8 mouse cellular contexts compared by ENCODE assay signal in genomic region chr17:56608699-56609098, GRCm38 (mm10). TPM values are rescaled to one million over a fixed set of nuclear protein-coding genes. Genes with fewer than 3 reads are reported as not detected.
DNase-seq lines count a peak whose midpoint lies in the region; ATAC-seq and TF ChIP-seq lines count a peak whose summit lies in the region.

No protein-coding gene starts in this region.

- WGBS in forebrain, embryonic 12.5 days = 67% methylated on average over 5 of the region's 5 CpGs
- WGBS in liver, embryonic 12.5 days (ENCODE audit: insufficient replicate concordance) = 23% methylated on average over 5 of the region's 5 CpGs

- no peak for TF ChIP-seq CTCF in gastrocnemius, adult 2 months (IDR thresholded peaks at IDR 0.05)

- peak overlapping the region; percentile 97 for H3K27ac ChIP-seq in gastrocnemius, adult 2 months
- no peak overlapping the region for H3K27ac ChIP-seq in forebrain, embryonic 12.5 days
- H3K27ac ChIP-seq in liver, embryonic 12.5 days = peak overlapping the region; percentile 83

- peak overlapping the region; percentile 72 for H3K9ac ChIP-seq in forebrain, embryonic 12.5 days
- H3K9ac ChIP-seq in liver, embryonic 12.5 days = peak overlapping the region; percentile 82

- peak overlapping the region; percentile 72 for H3K4me2 ChIP-seq in forebrain, embryonic 12.5 days
- peak overlapping the region; percentile 88 for H3K4me2 ChIP-seq in liver, embryonic 12.5 days

- intact Hi-C loops in gastrocnemius, adult 2 months (cut with DNase I) = loop anchor here (2.0 to 10.0 kb wide), 2 partner anchors 14 to 494 kb away; partner anchors contain the start of gene Plin5

- peaks cover 41% of the 10 kb centered on the region for H3K36me3 ChIP-seq in forebrain, embryonic 12.5 days (replicated peaks)
- peaks cover 47% of the 10 kb centered on the region for H3K36me3 ChIP-seq in liver, embryonic 12.5 days

- H3K27me3 ChIP-seq in forebrain, embryonic 12.5 days = no peaks in the 10 kb centered on the region
- no peaks in the 10 kb centered on the region for H3K27me3 ChIP-seq in liver, embryonic 12.5 days (replicated peaks)

- peaks cover 21% of the 10 kb centered on the region for H3K4me1 ChIP-seq in forebrain, embryonic 12.5 days
- H3K4me1 ChIP-seq in liver, embryonic 12.5 days = peaks cover 52% of the 10 kb centered on the region

- peak overlapping the region; percentile 95 for H3K4me3 ChIP-seq in gastrocnemius, adult 2 months
- peak overlapping the region; percentile 63 for H3K4me3 ChIP-seq in forebrain, embryonic 12.5 days (replicated peaks)
- H3K4me3 ChIP-seq in liver, embryonic 12.5 days = peak overlapping the region; percentile 73

- ATAC-seq in forebrain, embryonic 12.5 days (ENCODE audit: low FRiP score) = no peak
- no peak for ATAC-seq in liver, embryonic 12.5 days

- no peaks in the 10 kb centered on the region for H3K9me3 ChIP-seq in forebrain, embryonic 12.5 days
- H3K9me3 ChIP-seq in liver, embryonic 12.5 days (replicated peaks) = no peaks in the 10 kb centered on the region

- no peak for DNase-seq in gastrocnemius, adult 2 months
- no peak for DNase-seq in gastrocnemius, adult 8-10 months (ENCODE audit: low spot score in 2 of 2)
- peak; percentile 39 for DNase-seq in 416B (ENCODE audit: low read depth)
- DNase-seq in right cerebral cortex, postnatal 36 days (ENCODE audit: low spot score in 2 of 2) = no peak
- no peak for DNase-seq in spleen, adult 12 weeks (ENCODE audit: low spot score)
- DNase-seq in right cerebral cortex, postnatal 25 days = no peak

RNA-seq across cellular contexts. Expression of gene 2410015M20Rik, which starts 0.9 kb away (rescaled TPM):
- total RNA-seq in gastrocnemius, adult 2 months (2021) = 100 to 1,000 TPM; 107 to 167 TPM
- 100 to 1,000 TPM; 119 to 142 (median 131) TPM for total RNA-seq in gastrocnemius, adult 8-10 months (2022)
- polyA plus RNA-seq in forebrain, embryonic 12.5 days (2016; fragmentation: Nextera tagmentation; extraction: Ambion mirVana) = 170 and 173 TPM in 2 replicates
- polyA plus RNA-seq in liver, embryonic 12.5 days (2016; fragmentation: Nextera tagmentation; extraction: Ambion mirVana) = 176 and 179 TPM in 2 replicates

RNA-seq across cellular contexts. Expression of gene Rpl36, which starts 4.5 kb away (rescaled TPM):
- 100 to 1,000 TPM; 589 to 687 TPM for total RNA-seq in gastrocnemius, adult 2 months (2021)
- total RNA-seq in gastrocnemius, adult 8-10 months (2022) = 100 to 1,000 TPM; 576 to 726 (median 610) TPM
- polyA plus RNA-seq in forebrain, embryonic 12.5 days (2016; fragmentation: Nextera tagmentation; extraction: Ambion mirVana) = 1,181 and 1,289 TPM in 2 replicates
- 1,562 and 1,574 TPM in 2 replicates for polyA plus RNA-seq in liver, embryonic 12.5 days (2016; fragmentation: Nextera tagmentation; extraction: Ambion mirVana)

RNA-seq across cellular contexts. Expression of gene Lonp1, which starts 18.0 kb away (rescaled TPM):
- 10 to 100 TPM; 60.4 to 71.8 TPM for total RNA-seq in gastrocnemius, adult 2 months (2021)
- 10 to 100 TPM; 63.0 to 69.4 (median 67.5) TPM for total RNA-seq in gastrocnemius, adult 8-10 months (2022)
- polyA plus RNA-seq in forebrain, embryonic 12.5 days (2016; fragmentation: Nextera tagmentation; extraction: Ambion mirVana) = 54.4 and 55.0 TPM in 2 replicates
- polyA plus RNA-seq in liver, embryonic 12.5 days (2016; fragmentation: Nextera tagmentation; extraction: Ambion mirVana) = 61.7 and 65.4 TPM in 2 replicates

RNA-seq across cellular contexts. Expression of gene Catsperd, which starts 19.2 kb away (rescaled TPM):
- under 1 TPM in 1 of 2 experiments, not detected in 1; 0.11 TPM for total RNA-seq in gastrocnemius, adult 2 months (2021)
- not detected for total RNA-seq in gastrocnemius, adult 8-10 months (2022)
- 0.42 and 0.77 TPM in 2 replicates for polyA plus RNA-seq in forebrain, embryonic 12.5 days (2016; fragmentation: Nextera tagmentation; extraction: Ambion mirVana)
- 0.50 and 0.57 TPM in 2 replicates for polyA plus RNA-seq in liver, embryonic 12.5 days (2016; fragmentation: Nextera tagmentation; extraction: Ambion mirVana)

RNA-seq across cellular contexts. Expression of gene Safb, which starts 24.1 kb away (rescaled TPM):
- 10 to 100 TPM; 43.0 to 46.7 TPM for total RNA-seq in gastrocnemius, adult 2 months (2021)
- 10 to 100 TPM; 29.6 to 46.7 (median 37.6) TPM for total RNA-seq in gastrocnemius, adult 8-10 months (2022)
- 180 and 187 TPM in 2 replicates for polyA plus RNA-seq in forebrain, embryonic 12.5 days (2016; fragmentation: Nextera tagmentation; extraction: Ambion mirVana)
- polyA plus RNA-seq in liver, embryonic 12.5 days (2016; fragmentation: Nextera tagmentation; extraction: Ambion mirVana) = 73.6 and 79.1 TPM in 2 replicates
